Mouse (Mus musculus) erythroblast, embryonic 14.5 days (primary cell): Measurements from ENCODE around the gene Sipa1l3.

Source experiments
- GATA1 ChIP-seq: IDR thresholded peaks from 2 replicates; pipeline ENCODE4 v1.6.1; 2012; ENCODE audit warnings: low read length, inconsistent platforms, mixed read lengths
- TAL1 ChIP-seq: IDR thresholded peaks from 3 replicates; pipeline ENCODE4 v1.6.1; 2012; ENCODE audit warnings: low read length, inconsistent platforms, mixed read lengths

- TF ChIP-seq GATA1 (no peak), TAL1 (no peak)
Measured at GRCm38 (mm10) chr7:29411216-29411816, 107.1 kb downstream of the Sipa1l3 start.
